Mouse (Mus musculus) liver, embryonic 14.5 days (tissue): ENCODE measurements around the gene AW822073. TPM values are rescaled to one million over a fixed set of nuclear protein-coding genes. Genes with fewer than 3 reads are reported as not detected.
"Not testable (repeated sequence)": the region's sequence is repeated elsewhere in the genome, so short reads cannot be mapped to it uniquely, and the experiment has no call there.

Experiments
- ATAC-seq: fragments of 200-750 bp; cut with Nextera tagmentation; 2 replicates; pipeline ENCODE4 v1.8.0; 2017; ENCODE audit warnings: moderate number of reproducible peaks, mild to moderate bottlenecking, moderate library complexity; ENCODE audit not compliant: insufficient read depth
- DNase-seq, 3 experiments: peaks; one replicate each; pipeline ENCODE4 v3.0.0-alpha.2; 2012 to 2013; ENCODE audit warnings: low read depth in 3 of 3, low spot score in 3 of 3
- H3K27ac ChIP-seq: fragments of 300-500 bp; sonication (generic); 2 replicates; pipeline ENCODE4 v1.5.1; 2014; ENCODE audit warnings: moderate library complexity, mild to moderate bottlenecking, control low read depth, inconsistent platforms
- H3K27me3 ChIP-seq: fragments of 300-500 bp; sonication (generic); 2 replicates; pipeline ENCODE4 v1.6.1; 2014; ENCODE audit warnings: mild to moderate bottlenecking, low read length, moderate library complexity; ENCODE audit not compliant: control insufficient read depth, insufficient read depth
- H3K36me3 ChIP-seq: fragments of 300-500 bp; sonication (generic); replicated peaks from 2 replicates; pipeline ENCODE4 v1.6.1; 2014; ENCODE audit warnings: low read depth; ENCODE audit not compliant: control insufficient read depth, insufficient read depth
- H3K4me1 ChIP-seq, 2 experiments: fragments of 200-500 bp in 1 of 2; fragments of 300-500 bp in 1 of 2; sonication (generic) in 1 of 2; replicated peaks; 2 replicates each; pipeline ENCODE4 v1.6.1; 2012 to 2014; ENCODE audit warnings: antibody characterized with exemption in 1 of 2, inconsistent platforms in 1 of 2, low read length in 1 of 2; ENCODE audit not compliant: control insufficient read depth in 2 of 2, insufficient read depth in 2 of 2
- H3K4me2 ChIP-seq: fragments of 300-500 bp; sonication (generic); 2 replicates; pipeline ENCODE4 v1.6.1; 2014; ENCODE audit warnings: low read depth, mild to moderate bottlenecking, control low read depth, moderate library complexity
- H3K4me3 ChIP-seq, 2 experiments: fragments of 200-500 bp in 1 of 2; fragments of 300-500 bp in 1 of 2; sonication (generic) in 1 of 2; 2 replicates each; pipeline ENCODE4 v1.5.1; 2012 to 2014; ENCODE audit warnings: low read depth in 2 of 2, low read length in 2 of 2, mild to moderate bottlenecking in 2 of 2, control low read depth in 1 of 2, inconsistent platforms in 1 of 2, moderate library complexity in 1 of 2; ENCODE audit not compliant: insufficient read depth in 1 of 2
- H3K9ac ChIP-seq: fragments of 300-500 bp; sonication (generic); replicated peaks from 2 replicates; pipeline ENCODE4 v1.6.1; 2014; ENCODE audit warnings: mild to moderate bottlenecking, control low read depth, moderate library complexity
- H3K9me3 ChIP-seq: fragments of 300-500 bp; sonication (generic); 2 replicates; pipeline ENCODE4 v1.6.1; 2016; ENCODE audit warnings: low read length, mixed read lengths; ENCODE audit not compliant: control insufficient read depth
- CTCF ChIP-seq: IDR thresholded peaks from 2 replicates; pipeline ENCODE4 v1.5.1; 2016; ENCODE audit warnings: antibody characterized with exemption, low read depth, control low read depth
- EP300 ChIP-seq: IDR thresholded peaks from 2 replicates; pipeline ENCODE4 v1.6.1; 2016; ENCODE audit warnings: antibody characterized with exemption, low read depth
- WGBS: fragments of 180-500 bp; shearing (Covaris S2); extraction: QIAGEN DNeasy Blood & Tissue Kit; methylation state at CpG from one replicate; pipeline ENCODE4 v1.1.7; 2014; ENCODE audit not compliant: insufficient replicate concordance; 5-methylcytosine and 5-hydroxymethylcytosine counted together
- polyA plus RNA-seq, 2 experiments: library from polyadenylated mRNA; depleted of rRNA in 1 of 2; stranded (reverse) in 1 of 2; unstranded in 1 of 2; fragments of >200 nt; fragmentation: Nextera tagmentation in 1 of 2; extraction: Ambion mirVana in 1 of 2; gene quantifications; 2 replicates each; pipeline versions ENCODE4 v1.2.1 to v1.2.3; 2012 to 2014

The AW822073 gene
- polyA plus RNA-seq, 2 experiments = not detected

DNA sequence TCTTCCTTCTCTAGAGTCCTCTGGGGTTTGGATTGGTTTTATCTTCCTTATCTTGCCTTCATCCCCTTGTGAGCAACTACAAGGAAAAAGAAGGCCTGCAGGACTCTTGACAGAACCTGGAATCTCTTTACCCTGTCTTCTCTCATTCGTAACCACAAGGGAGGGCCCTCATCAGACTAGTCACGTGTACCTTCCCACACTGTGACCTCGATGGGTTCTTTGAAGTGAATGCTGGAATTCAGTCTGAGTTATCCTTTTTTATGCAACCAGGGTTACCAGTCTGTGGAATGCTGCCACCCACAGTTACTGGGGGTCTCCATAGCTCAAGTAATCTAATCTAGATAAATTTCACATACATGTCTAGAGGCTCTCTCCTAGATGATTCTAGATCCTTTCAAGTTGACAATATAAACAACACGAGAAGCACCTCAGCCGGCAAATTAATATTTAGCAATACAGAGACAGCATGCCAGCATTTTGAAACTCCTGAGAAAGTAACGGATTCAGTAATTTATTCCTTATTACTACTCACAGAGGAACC, 30.0 kb upstream of the AW822073 start:
- Histone ChIP-seq H3K4me3 (peak overlapping the region; percentile 11 to 97; a peak in 3 of 4 replicates), H3K9me3 (no peaks in the 10 kb centered on the region), H3K36me3 (no peaks in the 10 kb centered on the region; the same call in 1 of the 2 replicates), H3K4me2 (peak overlapping the region; percentile 84), H3K27me3 (no peaks in the 10 kb centered on the region), H3K4me1 (peaks cover 6 to 8% of the 10 kb centered on the region in 2 experiments), H3K9ac (peak overlapping the region; percentile 95), H3K27ac (no peak overlapping the region)
- ATAC-seq (no peak), DNase-seq (no peak)
- WGBS = 25% methylated on average over 6 of the region's 6 CpGs
- TF ChIP-seq CTCF (no peak), EP300 (no peak)

DNA sequence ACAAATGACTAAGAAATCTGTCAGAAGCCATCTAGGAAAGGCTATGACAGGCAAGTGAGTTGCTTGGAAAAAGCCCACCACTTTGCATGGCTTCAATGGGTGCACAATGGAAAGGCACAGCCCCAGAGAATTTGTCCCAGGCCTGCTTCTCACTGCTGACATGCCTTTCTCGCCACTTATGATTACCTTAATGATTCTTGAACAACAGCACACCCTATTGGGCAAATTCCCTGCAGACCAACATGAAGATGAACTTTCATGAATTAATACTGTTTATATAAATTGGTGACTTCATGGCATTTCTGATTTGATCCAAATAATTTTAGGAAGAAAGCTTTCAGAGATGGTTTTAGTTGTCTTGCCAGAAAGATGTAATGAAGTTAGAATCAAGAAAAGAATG, 24.8 kb upstream of the AW822073 start:
- 23% methylated on average over 1 of the region's 1 CpGs for WGBS
- H3K36me3 ChIP-seq = no peaks in the 10 kb centered on the region
- H3K9me3 ChIP-seq = no peaks in the 10 kb centered on the region
- peaks cover under 1 to 2% of the 10 kb centered on the region in 2 experiments for H3K4me1 ChIP-seq
- no peaks in the 10 kb centered on the region for H3K27me3 ChIP-seq
- no peak overlapping the region for H3K4me2 ChIP-seq
- DNase-seq = no peak
- no peak overlapping the region for H3K27ac ChIP-seq
- TF ChIP-seq CTCF (no peak), EP300 (no peak)
- no peak overlapping the region for H3K9ac ChIP-seq
- H3K4me3 ChIP-seq = no peak overlapping the region
- ATAC-seq = no peak

DNA sequence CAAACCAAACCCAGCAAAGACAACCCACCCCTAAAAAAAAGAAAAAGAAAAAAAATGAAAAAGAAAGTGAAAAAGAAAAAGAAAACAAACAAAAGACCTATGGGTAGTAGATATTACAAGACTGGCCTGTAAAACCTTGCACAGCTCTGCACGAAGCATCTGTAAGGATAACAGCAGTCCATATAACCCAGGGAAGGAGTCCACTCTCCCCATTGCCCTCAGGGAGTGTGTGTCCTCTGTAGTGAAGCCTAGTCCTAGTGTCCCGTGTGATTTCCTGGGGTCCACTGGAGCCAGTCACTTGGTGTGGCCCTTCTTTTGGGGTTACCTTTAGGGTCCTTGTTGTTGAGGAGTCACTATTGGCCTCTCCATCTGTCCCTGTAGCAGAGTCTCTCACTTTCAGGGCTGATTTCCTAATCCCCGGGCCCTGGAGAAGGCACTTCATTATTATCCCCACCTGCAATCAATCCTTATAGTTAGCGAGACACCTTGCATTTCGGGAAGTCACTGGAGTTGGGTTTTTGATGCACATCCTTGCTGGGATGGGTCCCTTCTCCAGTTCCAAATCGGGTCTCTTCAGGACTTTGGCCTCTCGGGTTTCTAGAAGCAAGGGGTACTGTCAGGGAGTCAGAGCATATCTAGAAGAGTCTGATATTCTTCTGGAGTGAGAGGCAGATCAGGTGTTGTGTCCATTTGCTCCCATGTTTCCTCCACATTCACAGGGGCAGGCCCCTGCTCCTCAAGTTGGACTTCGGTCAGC, 14.4 kb upstream of the AW822073 start:
- peak; percentile 57; the same call in 1 of the 2 replicates for ATAC-seq
- DNase-seq, H3K9me3 ChIP-seq, H3K27me3 ChIP-seq, H3K4me1 ChIP-seq, H3K4me3 ChIP-seq, H3K36me3 ChIP-seq, H3K9ac ChIP-seq, H3K4me2 ChIP-seq, H3K27ac ChIP-seq: not testable (repeated sequence)
- WGBS = 51% methylated on average over 7 of the region's 8 CpGs

DNA sequence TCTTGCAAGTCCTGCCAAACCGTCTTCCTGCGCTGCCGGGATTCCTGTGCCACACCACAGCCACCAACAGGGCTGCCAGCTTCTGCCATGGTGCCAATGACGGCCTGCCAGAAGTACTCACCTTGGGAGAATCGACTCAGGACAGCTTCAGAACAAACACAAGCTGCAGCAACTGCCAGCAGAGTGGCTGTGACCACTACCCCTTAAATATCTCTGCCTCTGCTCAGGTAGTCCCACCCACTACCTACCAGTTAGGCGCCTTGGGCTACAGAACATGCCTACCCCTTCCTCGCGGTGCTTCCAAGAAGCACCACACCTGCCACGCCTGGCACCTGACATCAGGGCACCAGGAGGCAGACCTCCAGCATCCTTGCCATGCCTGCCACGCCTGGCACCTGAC, 11.9 kb upstream of the AW822073 start, which contains the start of gene Gm4981:
TSS of gene Gm4981 (minus strand) at position 89 of the 400 bp plus-strand sequence.
- no peak for ATAC-seq
- WGBS = 68% methylated on average over 10 of the region's 10 CpGs
- H3K4me1 ChIP-seq = no peaks in the 10 kb centered on the region
- H3K27me3 ChIP-seq = no peaks in the 10 kb centered on the region
- peaks cover 5% of the 10 kb centered on the region for H3K9me3 ChIP-seq
- no peak within 1 kb of the TSS for H3K27ac ChIP-seq
- no peak within 1 kb of the TSS for H3K9ac ChIP-seq
- H3K4me3 ChIP-seq = no peak within 1 kb of the TSS
- DNase-seq = no peak
- no peak within 1 kb of the TSS for H3K4me2 ChIP-seq
- no peaks in the 10 kb centered on the region for H3K36me3 ChIP-seq
- TF ChIP-seq CTCF = no peak
- TF ChIP-seq EP300 = no peak

DNA sequence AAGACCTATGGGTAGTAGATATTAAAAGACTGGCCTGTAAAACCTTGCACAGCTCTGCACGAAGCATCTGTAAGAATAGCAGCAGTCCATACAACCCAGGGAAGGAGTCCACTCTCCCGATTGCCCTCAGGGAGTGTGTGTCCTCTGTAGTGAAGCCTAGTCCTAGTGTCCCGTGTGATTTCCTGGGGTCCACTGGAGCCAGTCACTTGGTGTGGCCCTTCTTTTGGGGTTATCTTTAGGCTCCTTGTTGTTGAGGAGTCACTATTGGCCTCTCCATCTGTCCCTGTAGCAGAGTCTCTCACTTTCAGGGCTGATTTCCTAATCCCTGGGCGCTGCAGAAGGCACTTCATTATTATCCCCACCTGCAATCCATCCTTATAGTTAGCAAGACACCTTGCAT, 10.3 kb upstream of the AW822073 start:
- not testable (repeated sequence) for ATAC-seq, H3K4me3 ChIP-seq, H3K36me3 ChIP-seq, H3K27me3 ChIP-seq, H3K27ac ChIP-seq, H3K4me1 ChIP-seq, H3K9me3 ChIP-seq, DNase-seq, H3K4me2 ChIP-seq, H3K9ac ChIP-seq
- 47% methylated on average over 4 of the region's 4 CpGs for WGBS

DNA sequence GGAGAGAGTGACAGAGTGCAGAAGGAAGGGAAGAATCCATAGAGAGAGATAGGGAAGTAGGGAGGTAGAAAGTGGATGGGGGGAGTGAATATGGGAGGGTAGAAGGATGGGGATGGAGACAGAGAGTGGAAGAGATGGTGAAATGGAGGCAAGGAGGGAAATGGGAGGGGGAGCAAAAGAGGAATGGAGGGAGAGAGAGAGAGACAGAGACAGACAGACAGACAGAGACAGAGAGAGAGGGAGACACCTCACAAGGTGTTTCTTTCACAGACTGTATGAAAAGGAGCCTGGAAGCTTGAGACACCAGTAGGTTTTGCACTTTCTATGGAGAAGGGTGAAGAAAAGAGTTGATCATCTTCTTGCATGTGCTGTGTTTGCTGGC, 9.0 kb upstream of the AW822073 start:
- not testable (repeated sequence) for ATAC-seq

DNA sequence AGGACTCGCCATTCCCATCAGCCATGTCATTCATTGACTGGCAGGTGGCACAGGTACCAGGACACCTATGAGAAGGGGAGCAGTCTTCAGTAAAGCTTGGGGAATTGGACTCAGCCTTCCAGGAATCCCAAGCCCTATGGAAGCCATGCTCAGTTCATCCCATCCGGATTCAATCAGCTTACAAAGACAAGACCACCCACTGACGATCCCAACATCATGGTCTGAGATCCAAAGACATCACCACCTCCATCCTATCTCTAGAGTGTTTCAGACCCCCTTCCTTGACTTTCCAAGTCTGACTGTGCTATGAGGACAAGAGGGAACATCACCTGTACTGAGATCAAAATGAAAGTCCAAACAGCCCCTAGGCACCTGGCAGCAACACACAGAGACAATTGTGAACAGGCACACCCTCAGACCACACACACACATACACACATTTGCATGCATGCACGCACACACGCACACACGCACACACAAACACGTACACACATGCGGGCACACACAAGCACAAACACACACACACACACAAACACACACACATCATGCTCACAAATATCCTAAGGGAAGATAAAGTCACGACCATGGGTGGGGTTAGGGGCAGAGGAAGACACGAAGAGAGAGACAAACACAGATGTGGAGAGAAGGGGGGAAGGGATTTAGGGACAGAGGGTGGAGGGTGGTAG, 8.5 kb upstream of the AW822073 start:
- WGBS = 54% methylated on average over 9 of the region's 10 CpGs
- peak; percentile 32 for ATAC-seq
- H3K27ac ChIP-seq, H3K27me3 ChIP-seq, DNase-seq, H3K4me1 ChIP-seq, H3K9ac ChIP-seq, H3K4me2 ChIP-seq, H3K9me3 ChIP-seq, H3K4me3 ChIP-seq, H3K36me3 ChIP-seq: not testable (repeated sequence)

More for the DNA sequence above, 9.0 kb upstream of the AW822073 start:
- H3K4me1 ChIP-seq, H3K36me3 ChIP-seq, DNase-seq, H3K9me3 ChIP-seq, H3K4me3 ChIP-seq, H3K4me2 ChIP-seq, H3K27me3 ChIP-seq, H3K9ac ChIP-seq, H3K27ac ChIP-seq: not testable (repeated sequence)
